Mouse (Mus musculus) heart, embryonic 12.5 days (tissue): ENCODE results near the gene Dnajc4. TPM values are rescaled to one million over a fixed set of nuclear protein-coding genes. Genes with fewer than 3 reads are reported as not detected.

ENCODE experiments used
- ATAC-seq: fragments of 200-750 bp; cut with Nextera tagmentation; 2 replicates; pipeline ENCODE4 v1.8.0; 2017; ENCODE audit warnings: moderate TSS enrichment, moderate library complexity; ENCODE audit not compliant: insufficient number of reproducible peaks, low FRiP score
- H3K27ac ChIP-seq: fragments of 300-500 bp; sonication (generic); 2 replicates; pipeline ENCODE4 v1.5.1; 2016; ENCODE audit warnings: mild to moderate bottlenecking, moderate library complexity; ENCODE audit not compliant: poor library complexity, severe bottlenecking
- H3K27me3 ChIP-seq: fragments of 300-500 bp; sonication (generic); replicated peaks from 2 replicates; pipeline ENCODE4 v1.6.1; 2016; ENCODE audit warnings: mild to moderate bottlenecking, moderate library complexity
- H3K36me3 ChIP-seq: fragments of 300-500 bp; sonication (generic); 2 replicates; pipeline ENCODE4 v1.6.1; 2016; ENCODE audit warnings: mild to moderate bottlenecking, moderate library complexity
- H3K4me1 ChIP-seq: fragments of 300-500 bp; sonication (generic); replicated peaks from 2 replicates; pipeline ENCODE4 v1.6.1; 2016; ENCODE audit warnings: mild to moderate bottlenecking
- H3K4me2 ChIP-seq: fragments of 300-500 bp; sonication (generic); 2 replicates; pipeline ENCODE4 v1.6.1; 2016; ENCODE audit warnings: mild to moderate bottlenecking, moderate library complexity
- H3K4me3 ChIP-seq: fragments of 300-500 bp; sonication (generic); 2 replicates; pipeline ENCODE4 v1.5.1; 2016; ENCODE audit warnings: mild to moderate bottlenecking
- H3K9ac ChIP-seq: fragments of 300-500 bp; sonication (generic); 2 replicates; pipeline ENCODE4 v1.6.1; 2016; ENCODE audit warnings: mild to moderate bottlenecking, moderate library complexity
- H3K9me3 ChIP-seq: fragments of 300-500 bp; sonication (generic); replicated peaks from 2 replicates; pipeline ENCODE4 v1.6.1; 2016; ENCODE audit warnings: mild to moderate bottlenecking, moderate library complexity
- WGBS: fragments of 180-500 bp; shearing (Covaris S2); methylation state at CpG from one replicate; pipeline ENCODE4 v1.1.7; 2016; 5-methylcytosine and 5-hydroxymethylcytosine counted together
- polyA plus RNA-seq: library from polyadenylated mRNA; unstranded; fragments of >200 nt; fragmentation: Nextera tagmentation; extraction: Ambion mirVana; gene quantifications from 2 replicates; pipeline ENCODE4 v1.2.1, GENCODE M21; 2016

Gene Dnajc4
- polyA plus RNA-seq, 1 experiment from 2014 or later: 32.7 TPM

DNA sequence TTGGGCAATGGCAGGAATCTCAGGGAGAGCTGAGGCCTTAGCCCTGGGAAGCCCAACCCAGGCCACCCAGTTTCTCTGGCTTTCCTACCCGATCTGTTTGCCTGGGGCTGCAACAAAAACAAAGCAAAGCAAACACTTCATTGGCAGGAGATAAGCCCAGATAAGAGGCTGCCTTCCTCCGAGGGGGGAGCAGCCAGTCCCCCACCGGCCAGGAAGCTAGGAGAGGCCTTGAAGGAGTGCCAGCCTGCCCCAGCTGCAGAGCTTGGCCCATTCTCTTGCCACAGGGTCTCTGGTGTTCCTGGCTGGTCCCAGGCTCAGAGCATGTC lies 39.7 kb downstream of the Dnajc4 start:
- ATAC-seq: no peak; the same call in 1 of the 2 replicates
- Histone ChIP-seq H3K4me2 (peak overlapping the region; percentile 78), H3K4me1 (peaks cover 44% of the 10 kb centered on the region), H3K9me3 (no peaks in the 10 kb centered on the region), H3K9ac (peak overlapping the region; percentile 80), H3K36me3 (peaks cover 33% of the 10 kb centered on the region), H3K27me3 (no peaks in the 10 kb centered on the region), H3K4me3 (peak overlapping the region; percentile 63), H3K27ac (peak overlapping the region; percentile 98)
- WGBS: 1% methylated on average over 3 of the region's 3 CpGs

DNA sequence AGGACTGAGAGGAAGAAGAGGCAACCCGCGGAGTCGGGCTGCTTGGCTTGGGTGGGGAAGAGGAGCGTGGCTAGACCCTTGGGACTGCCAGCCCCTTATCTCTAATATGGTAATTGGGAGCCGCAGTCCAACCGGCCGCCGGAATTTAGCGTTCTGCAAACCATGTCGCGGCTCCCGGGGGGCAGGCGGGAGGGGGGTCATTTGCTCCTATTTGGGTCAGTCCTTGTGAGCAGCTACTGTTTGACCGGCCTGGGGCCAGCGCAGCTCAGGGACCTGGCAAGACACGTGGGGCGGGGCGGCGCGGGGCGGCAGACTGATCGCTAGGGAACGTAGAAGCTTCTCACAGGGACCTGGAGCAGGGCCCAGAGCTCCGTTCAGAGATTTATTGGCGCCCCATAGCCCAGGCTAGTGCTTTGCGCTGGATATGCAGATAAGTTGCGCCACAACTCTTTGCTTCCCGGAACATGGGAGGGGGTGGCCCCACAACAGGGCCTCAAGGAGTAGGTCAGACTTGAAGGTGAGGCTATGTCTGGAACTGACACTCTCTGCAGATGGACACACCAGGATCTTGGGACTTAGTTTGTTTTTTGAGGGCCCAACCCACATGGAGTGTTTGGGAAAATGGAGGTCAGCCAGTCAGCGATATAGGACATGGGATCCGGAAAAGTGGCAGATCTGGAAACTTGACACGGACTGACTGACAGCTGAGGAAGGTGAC lies 40.2 kb downstream of the Dnajc4 start:
- Histone ChIP-seq H3K27ac (peak overlapping the region; percentile 98), H3K4me1 (peaks cover 44% of the 10 kb centered on the region), H3K4me3 (peak overlapping the region; percentile 63), H3K27me3 (no peaks in the 10 kb centered on the region), H3K9ac (peak overlapping the region; percentile 80), H3K4me2 (peak overlapping the region; percentile 78), H3K36me3 (peaks cover 28% of the 10 kb centered on the region), H3K9me3 (no peaks in the 10 kb centered on the region)
- ATAC-seq: peak; percentile 43
- 1% methylated on average over 31 of the region's 31 CpGs for WGBS

DNA sequence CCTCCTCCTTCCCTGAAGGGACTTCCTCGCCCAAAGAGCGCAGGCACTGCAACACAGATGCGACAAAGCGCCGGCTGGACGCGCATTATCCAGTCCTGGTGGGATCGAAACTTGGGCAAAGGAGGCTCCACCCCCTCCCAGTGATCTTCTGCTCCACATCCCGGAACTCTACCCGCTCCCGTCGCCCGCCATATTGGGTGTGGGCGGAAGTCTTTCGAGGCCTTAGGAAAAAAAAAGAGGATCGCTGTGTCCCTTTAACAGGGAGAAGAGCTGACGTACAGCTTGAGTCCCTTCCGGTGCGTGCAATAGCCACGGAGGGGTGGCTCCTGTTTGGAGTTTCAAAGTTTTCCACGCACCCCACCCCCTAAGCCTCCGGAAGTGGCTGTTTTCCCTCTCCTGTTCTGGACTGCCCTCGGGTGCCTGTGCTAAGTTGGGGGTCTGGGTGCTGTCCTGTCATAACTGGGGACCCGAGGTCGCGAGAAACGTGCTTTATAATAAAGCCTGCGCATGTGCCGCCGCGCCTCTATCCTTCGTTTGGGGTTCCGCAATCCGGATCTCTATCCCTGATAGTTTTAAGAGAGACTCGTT lies 40.9 kb downstream of the Dnajc4 start:
- peak; percentile 78 for ATAC-seq
- Histone ChIP-seq H3K36me3 (peaks cover 22% of the 10 kb centered on the region), H3K9ac (peak overlapping the region; percentile 80), H3K4me2 (peak overlapping the region; percentile 78), H3K9me3 (no peaks in the 10 kb centered on the region), H3K4me3 (peak overlapping the region; percentile 63), H3K27ac (peak overlapping the region; percentile 98), H3K27me3 (no peaks in the 10 kb centered on the region), H3K4me1 (peaks cover 44% of the 10 kb centered on the region)
- under 1% methylated on average over 35 of the region's 35 CpGs for WGBS

DNA sequence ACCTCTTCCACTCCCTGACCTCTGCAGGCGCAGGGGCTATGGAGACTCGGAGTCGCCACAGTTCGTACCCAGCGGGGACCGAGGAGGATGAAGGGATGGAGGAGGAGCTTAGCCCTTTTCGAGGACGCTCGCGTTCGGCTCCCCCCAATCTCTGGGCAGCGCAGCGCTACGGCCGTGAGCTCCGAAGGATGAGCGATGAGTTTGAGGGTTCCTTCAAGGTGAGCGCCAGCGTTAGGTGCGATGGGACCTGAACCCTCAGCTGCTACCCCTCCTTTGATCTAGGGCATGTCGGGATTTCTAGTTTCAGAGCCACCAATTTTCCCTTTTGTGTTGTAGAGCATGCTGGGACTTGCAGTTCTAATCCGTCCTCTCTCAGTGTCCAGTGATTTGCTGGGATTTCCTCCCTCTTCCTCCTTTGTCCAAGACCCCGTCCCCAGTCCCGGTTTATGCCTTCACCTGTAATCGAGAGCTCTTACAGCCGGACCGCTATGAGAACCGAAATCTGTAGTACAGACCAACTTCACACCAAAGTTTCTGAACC lies 41.7 kb downstream of the Dnajc4 start:
- Histone ChIP-seq H3K4me1 (peaks cover 40% of the 10 kb centered on the region), H3K4me3 (peak overlapping the region; percentile 63), H3K9me3 (no peaks in the 10 kb centered on the region), H3K4me2 (peak overlapping the region; percentile 78), H3K27ac (peak overlapping the region; percentile 98), H3K27me3 (no peaks in the 10 kb centered on the region), H3K9ac (peak overlapping the region; percentile 80), H3K36me3 (peaks cover 22% of the 10 kb centered on the region)
- peak; percentile 15 for ATAC-seq
- 0% methylated on average over 28 of the region's 28 CpGs for WGBS

DNA sequence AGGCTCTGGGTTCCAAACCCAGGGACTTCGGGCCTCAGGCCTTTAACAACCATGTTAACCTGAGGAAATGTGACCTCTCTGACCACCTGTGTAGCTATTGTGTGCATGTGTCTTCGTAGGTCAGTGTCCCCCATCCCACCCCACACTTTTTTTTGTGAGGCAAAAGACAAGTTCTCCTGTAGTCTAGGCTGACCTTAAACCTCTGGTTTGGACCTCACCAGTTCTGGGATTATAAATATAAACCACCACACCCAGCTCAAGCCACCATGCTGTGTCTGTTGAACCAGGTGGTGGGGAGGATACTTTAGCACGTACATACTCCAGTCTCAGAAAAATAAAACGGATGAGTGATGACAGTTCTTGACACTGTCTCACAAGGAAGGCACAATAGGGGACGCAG lies 42.4 kb downstream of the Dnajc4 start:
- Histone ChIP-seq H3K9me3 (no peaks in the 10 kb centered on the region), H3K36me3 (peaks cover 21% of the 10 kb centered on the region), H3K9ac (0 out of 2 replicates have a peak overlapping the region, but pooled peaks have one; percentile 80), H3K27me3 (no peaks in the 10 kb centered on the region), H3K27ac (peak overlapping the region; percentile 98), H3K4me2 (peak overlapping the region; percentile 78), H3K4me3 (peak overlapping the region; percentile 63), H3K4me1 (peaks cover 32% of the 10 kb centered on the region)
- no peak for ATAC-seq
- WGBS: 60% methylated on average over 5 of the region's 5 CpGs

DNA sequence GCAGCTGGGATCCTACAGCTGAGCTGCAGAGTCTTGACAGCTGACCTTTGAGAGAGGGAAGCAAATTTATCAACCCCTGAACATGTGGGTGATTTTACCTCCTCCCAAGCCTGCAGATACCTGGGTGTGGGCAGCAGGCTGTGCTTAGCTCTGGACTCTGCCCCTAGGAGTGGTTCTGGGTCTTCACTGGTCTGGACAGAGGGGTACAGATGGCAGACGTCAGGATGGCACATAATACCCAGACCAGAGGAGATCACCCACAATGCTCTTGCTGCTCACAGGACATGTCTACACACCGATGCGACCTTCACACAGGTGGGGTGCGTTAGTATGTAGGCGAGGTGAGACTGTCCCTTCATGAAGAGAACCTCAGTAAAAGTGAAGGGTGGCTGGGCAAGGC lies 42.8 kb downstream of the Dnajc4 start:
- H3K4me1 ChIP-seq: peaks cover 28% of the 10 kb centered on the region
- H3K9ac ChIP-seq: no peak overlapping the region
- no peak overlapping the region for H3K4me3 ChIP-seq
- H3K4me2 ChIP-seq: 0 out of 2 replicates have a peak overlapping the region, but pooled peaks have one; percentile 78
- H3K36me3 ChIP-seq: peaks cover 19% of the 10 kb centered on the region
- H3K27ac ChIP-seq: no peak overlapping the region
- ATAC-seq: no peak
- H3K9me3 ChIP-seq: no peaks in the 10 kb centered on the region
- 92% methylated on average over 5 of the region's 5 CpGs for WGBS
- no peaks in the 10 kb centered on the region for H3K27me3 ChIP-seq

DNA sequence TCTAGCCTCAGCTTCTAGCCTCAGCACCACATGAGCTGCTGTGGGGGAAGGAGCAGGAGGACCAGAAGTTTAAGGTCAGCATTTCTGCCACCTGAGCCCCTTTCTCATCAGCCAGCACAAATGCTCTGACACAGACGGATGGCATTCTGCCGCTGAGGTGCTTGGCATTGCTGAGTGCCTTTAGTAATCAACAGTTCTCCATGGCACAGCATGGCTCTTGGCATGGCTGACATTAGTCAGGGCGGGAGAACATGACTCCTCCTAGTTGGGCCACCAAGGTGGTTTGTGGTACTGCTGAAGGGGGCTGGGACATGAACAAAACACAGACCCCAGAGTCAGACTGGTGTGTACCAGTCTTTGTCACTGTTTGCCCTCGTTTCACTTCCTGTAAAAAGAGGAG lies 44.2 kb downstream of the Dnajc4 start:
- peaks cover 13% of the 10 kb centered on the region for H3K36me3 ChIP-seq
- WGBS: 79% methylated on average over 4 of the region's 4 CpGs
- no peak for ATAC-seq
- H3K4me3 ChIP-seq: no peak overlapping the region
- no peaks in the 10 kb centered on the region for H3K9me3 ChIP-seq
- peaks cover 19% of the 10 kb centered on the region for H3K4me1 ChIP-seq
- H3K9ac ChIP-seq: no peak overlapping the region
- no peaks in the 10 kb centered on the region for H3K27me3 ChIP-seq
- no peak overlapping the region for H3K4me2 ChIP-seq
- no peak overlapping the region for H3K27ac ChIP-seq

DNA sequence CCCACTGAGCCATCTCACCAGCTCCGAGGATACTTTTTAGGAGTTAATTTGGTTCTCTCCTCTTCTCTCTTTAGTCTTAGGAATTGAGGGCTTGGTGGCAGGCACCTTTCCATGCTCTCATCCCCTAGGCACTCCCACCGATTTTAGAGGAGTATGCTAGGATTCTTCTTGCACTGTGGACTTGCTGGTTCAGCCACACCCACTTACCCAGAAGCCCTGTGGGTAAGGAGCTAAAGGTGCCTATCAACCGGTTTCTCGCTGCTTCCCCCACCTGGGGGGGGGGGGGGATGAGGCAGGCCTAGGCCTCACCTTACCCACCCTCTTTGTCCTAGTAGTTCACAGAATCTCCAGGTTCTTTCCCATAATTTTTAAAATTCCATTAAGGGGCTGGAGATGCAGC lies 44.6 kb downstream of the Dnajc4 start:
- no peaks in the 10 kb centered on the region for H3K27me3 ChIP-seq
- 52% methylated on average over 4 of the region's 4 CpGs for WGBS
- no peak overlapping the region for H3K27ac ChIP-seq
- no peaks in the 10 kb centered on the region for H3K9me3 ChIP-seq
- no peak overlapping the region for H3K4me3 ChIP-seq
- ATAC-seq: no peak
- peaks cover 13% of the 10 kb centered on the region for H3K36me3 ChIP-seq
- H3K4me2 ChIP-seq: no peak overlapping the region
- H3K4me1 ChIP-seq: peaks cover 19% of the 10 kb centered on the region
- no peak overlapping the region for H3K9ac ChIP-seq

DNA sequence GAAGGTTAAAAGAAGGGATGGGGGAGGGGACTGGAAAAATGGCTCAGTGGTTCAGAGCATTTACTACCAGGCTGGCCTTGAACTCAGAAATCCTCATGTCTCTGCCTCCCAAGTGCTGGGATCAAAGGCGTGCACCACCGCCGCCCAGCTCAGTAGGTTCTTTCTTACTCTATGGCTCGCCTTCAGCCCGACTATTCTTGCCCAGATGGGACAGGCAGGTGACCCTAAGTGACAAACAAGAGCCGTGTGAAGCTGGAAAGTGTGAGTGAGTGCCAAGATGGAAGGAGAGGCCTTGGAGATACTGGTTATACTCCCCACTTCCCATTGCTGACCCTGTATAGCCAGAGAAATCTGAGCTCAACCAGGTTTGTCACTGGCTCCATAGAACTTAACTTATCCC lies 48.7 kb downstream of the Dnajc4 start:
- no peak overlapping the region for H3K4me3 ChIP-seq
- H3K36me3 ChIP-seq: peaks cover 13% of the 10 kb centered on the region
- WGBS: 89% methylated on average over 6 of the region's 6 CpGs
- no peak overlapping the region for H3K4me2 ChIP-seq
- no peak for ATAC-seq
- no peaks in the 10 kb centered on the region for H3K9me3 ChIP-seq
- H3K4me1 ChIP-seq: peaks cover 23% of the 10 kb centered on the region
- no peak overlapping the region for H3K27ac ChIP-seq
- H3K9ac ChIP-seq: no peak overlapping the region
- H3K27me3 ChIP-seq: no peaks in the 10 kb centered on the region

DNA sequence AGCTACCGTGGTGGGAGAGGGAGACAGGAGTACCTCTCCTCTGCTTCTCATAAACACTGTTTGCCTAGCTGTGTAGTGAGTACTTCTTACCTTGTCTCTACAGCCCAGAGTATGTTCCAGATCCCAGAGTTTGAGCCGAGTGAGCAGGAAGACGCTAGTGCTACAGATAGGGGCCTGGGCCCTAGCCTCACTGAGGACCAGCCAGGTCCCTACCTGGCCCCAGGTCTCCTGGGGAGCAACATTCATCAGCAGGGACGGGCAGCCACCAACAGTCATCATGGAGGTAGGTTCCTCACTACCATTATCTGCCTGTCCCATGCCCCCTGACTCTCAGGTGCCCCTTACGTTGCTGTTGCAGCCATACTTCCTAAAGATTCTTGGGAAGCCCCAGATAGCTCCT lies 49.6 kb downstream of the Dnajc4 start:
- H3K27ac ChIP-seq: peak overlapping the region; percentile 60
- peak overlapping the region; percentile 89 for H3K9ac ChIP-seq
- no peak for ATAC-seq
- H3K36me3 ChIP-seq: peaks cover 15% of the 10 kb centered on the region
- no peaks in the 10 kb centered on the region for H3K9me3 ChIP-seq
- peaks cover 23% of the 10 kb centered on the region for H3K4me1 ChIP-seq
- H3K27me3 ChIP-seq: peaks cover 6% of the 10 kb centered on the region
- H3K4me3 ChIP-seq: peak overlapping the region; percentile 80
- WGBS: 30% methylated on average over 5 of the region's 5 CpGs
- peak overlapping the region; percentile 98 for H3K4me2 ChIP-seq

DNA sequence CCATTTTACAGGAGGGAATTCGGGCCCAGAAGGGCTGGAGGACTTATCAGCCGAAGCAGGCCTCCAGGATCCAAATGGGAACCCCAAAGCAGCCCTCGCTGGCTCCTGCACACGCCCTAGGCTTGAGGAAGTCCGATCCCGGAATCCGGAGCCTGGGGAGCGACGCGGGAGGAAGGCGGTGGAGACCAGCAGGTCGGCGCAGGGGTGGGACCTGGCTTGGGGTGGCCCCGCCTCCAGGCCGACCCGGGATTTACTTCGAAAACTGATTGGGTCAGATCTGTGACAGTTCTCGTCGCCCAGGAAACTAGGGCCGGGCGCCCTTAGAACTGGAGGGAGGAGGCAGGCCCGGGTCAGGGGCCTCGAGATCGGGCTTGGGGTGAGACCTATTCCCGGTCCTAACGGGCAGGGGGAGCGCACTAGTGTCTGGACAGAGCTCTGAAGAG lies 50.1 kb downstream of the Dnajc4 start, which contains the start of gene Gpr137:
TSS of gene Gpr137 (minus strand) at position 232 of the 443 bp plus-strand sequence.
- Histone ChIP-seq H3K4me1 (peaks cover 23% of the 10 kb centered on the region), H3K9me3 (no peaks in the 10 kb centered on the region), H3K4me2 (peak within 1 kb of the TSS; percentile 98), H3K27me3 (peaks cover 9% of the 10 kb centered on the region), H3K36me3 (peaks cover 15% of the 10 kb centered on the region), H3K9ac (peak within 1 kb of the TSS; percentile 89), H3K4me3 (peak within 1 kb of the TSS; percentile 80), H3K27ac (peak within 1 kb of the TSS; percentile 93)
- WGBS: 0% methylated on average over 27 of the region's 27 CpGs
- peak; percentile 92 for ATAC-seq
